Comparison of ENCODE assay signal across 9 mouse cellular contexts in the genomic region with DNA sequence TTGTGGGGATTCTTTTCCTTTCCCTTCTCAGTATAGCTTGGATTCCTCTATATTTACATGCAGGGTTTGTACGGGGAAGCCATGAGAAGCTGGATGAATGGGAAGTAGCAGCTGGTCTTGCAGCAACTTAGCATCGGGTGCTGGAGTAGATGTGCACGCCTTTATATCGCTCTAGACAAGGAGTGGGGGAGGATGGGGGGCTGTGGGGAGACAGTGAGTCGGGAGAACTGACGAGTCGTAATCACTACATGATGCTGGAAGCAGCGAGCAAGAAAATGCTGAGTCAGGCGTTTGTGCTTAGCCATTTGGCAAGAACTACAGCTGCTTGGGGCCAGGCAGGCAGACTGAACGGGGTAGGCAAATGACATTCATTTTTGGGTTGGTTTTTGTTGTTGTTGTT.
DNase-seq lines count a peak whose midpoint lies in the region; ATAC-seq and TF ChIP-seq lines count a peak whose summit lies in the region.
"Had no signal": no experiment of that assay in that cellular context is flagged by ENCODE, and none has a peak within 500 bp of the region (broad histone marks: within the 10 kb centered on the region; RNA-seq: fewer than 3 reads in every experiment).

No protein-coding gene starts in this region.

- no peak for DNase-seq in forebrain, embryonic 11.5 days (ENCODE audit: low spot score)
- DNase-seq in neural tube, embryonic 10.5 days (ENCODE audit: extremely low spot score, low spot score): no peak
- peak; percentile 35 to 39 for DNase-seq in left cerebral cortex, adult 2 months (ENCODE audit: extremely low spot score in 1 of 2, low spot score in 2 of 2)
- no peak for DNase-seq in testis, postnatal 10 days (ENCODE audit: low spot score)
- no peak for DNase-seq in ovary, postnatal 36 days (ENCODE audit: low spot score)
- DNase-seq in kidney, postnatal 25 days: no peak

- no peak overlapping the region for H3K4me2 ChIP-seq in forebrain, embryonic 15.5 days (replicated peaks)
- no peak overlapping the region for H3K4me2 ChIP-seq in forebrain, embryonic 11.5 days (ENCODE audit: low read depth, low read length, severe bottlenecking)
- no peak overlapping the region for H3K4me2 ChIP-seq in neural tube, embryonic 12.5 days (replicated peaks)
- H3K4me2 ChIP-seq: liver, embryonic 15.5 days had no signal

- no peak overlapping the region for H3K9ac ChIP-seq in forebrain, embryonic 15.5 days (replicated peaks)
- no peak overlapping the region for H3K9ac ChIP-seq in forebrain, embryonic 11.5 days (ENCODE audit: low read length)
- H3K9ac ChIP-seq in neural tube, embryonic 12.5 days: no peak overlapping the region
- H3K9ac ChIP-seq: liver, embryonic 15.5 days had no signal

- H3K4me1 ChIP-seq in forebrain, embryonic 15.5 days: peaks cover 33% of the 10 kb centered on the region
- H3K4me1 ChIP-seq in forebrain, embryonic 11.5 days (replicated peaks; ENCODE audit: control insufficient read depth, insufficient read depth, low read length): no peaks in the 10 kb centered on the region
- no peaks in the 10 kb centered on the region for H3K4me1 ChIP-seq in neural tube, embryonic 12.5 days

- 47% methylated on average over 10 of the region's 10 CpGs for WGBS in forebrain, embryonic 15.5 days
- WGBS in forebrain, embryonic 11.5 days: 82% methylated on average over 10 of the region's 10 CpGs
- WGBS in neural tube, embryonic 12.5 days: 63% methylated on average over 10 of the region's 10 CpGs

- H3K36me3 ChIP-seq in forebrain, embryonic 15.5 days: no peaks in the 10 kb centered on the region
- H3K36me3 ChIP-seq in forebrain, embryonic 11.5 days (ENCODE audit: control insufficient read depth, insufficient read depth, low read length): no peaks in the 10 kb centered on the region
- H3K36me3 ChIP-seq in neural tube, embryonic 12.5 days: no peaks in the 10 kb centered on the region
- H3K36me3 ChIP-seq: liver, embryonic 15.5 days had no signal

- no peaks in the 10 kb centered on the region for H3K9me3 ChIP-seq in forebrain, embryonic 15.5 days
- no peaks in the 10 kb centered on the region for H3K9me3 ChIP-seq in forebrain, embryonic 11.5 days (ENCODE audit: control insufficient read depth, low read length)
- H3K9me3 ChIP-seq in neural tube, embryonic 12.5 days: no peaks in the 10 kb centered on the region
- H3K9me3 ChIP-seq: liver, embryonic 15.5 days had no signal

- no peaks in the 10 kb centered on the region for H3K27me3 ChIP-seq in forebrain, embryonic 15.5 days
- H3K27me3 ChIP-seq in forebrain, embryonic 11.5 days (ENCODE audit: control insufficient read depth, insufficient read depth, low read length): no peaks in the 10 kb centered on the region
- no peaks in the 10 kb centered on the region for H3K27me3 ChIP-seq in neural tube, embryonic 12.5 days (replicated peaks)
- H3K27me3 ChIP-seq: liver, embryonic 15.5 days had no signal

- intact Hi-C loops in left cerebral cortex, adult 2 months (cut with DNase I): no loop called here

- no peak overlapping the region for H3K4me3 ChIP-seq in forebrain, embryonic 15.5 days
- no peak overlapping the region for H3K4me3 ChIP-seq in forebrain, embryonic 11.5 days (ENCODE audit: low read depth, low read length)
- no peak overlapping the region for H3K4me3 ChIP-seq in neural tube, embryonic 12.5 days
- no peak overlapping the region for H3K4me3 ChIP-seq in left cerebral cortex, adult 2 months
- H3K4me3 ChIP-seq: liver, embryonic 15.5 days had no signal

- ATAC-seq in forebrain, embryonic 15.5 days (replicated peaks): peak; percentile 74
- no peak for ATAC-seq in forebrain, embryonic 11.5 days (replicated peaks; ENCODE audit: low FRiP score)
- ATAC-seq in neural tube, embryonic 12.5 days (ENCODE audit: low FRiP score, low read depth): 0 out of 2 replicates have a peak, but pooled peaks have one; percentile 53

- peak overlapping the region; percentile 53 for H3K27ac ChIP-seq in forebrain, embryonic 15.5 days (replicated peaks)
- H3K27ac ChIP-seq in forebrain, embryonic 11.5 days (ENCODE audit: low read depth, low read length): no peak overlapping the region
- H3K27ac ChIP-seq in neural tube, embryonic 12.5 days: no peak overlapping the region
- H3K27ac ChIP-seq in left cerebral cortex, adult 2 months: no peak overlapping the region
- H3K27ac ChIP-seq: liver, embryonic 15.5 days had no signal

- no peak for TF ChIP-seq CTCF in left cerebral cortex, adult 2 months (IDR thresholded peaks at IDR 0.05)

Comparison
In these comparisons a context has a peak if more than half of its experiments do, and no peak if none do; other contexts are left out.
1. DNase-seq: peak in left cerebral cortex, adult 2 months (2 of 2); none in forebrain, embryonic 11.5 days (single experiment), neural tube, embryonic 10.5 days (single experiment), testis, postnatal 10 days (single experiment), ovary, postnatal 36 days (single experiment) and kidney, postnatal 25 days (0 of 2).